Mouse (Mus musculus): ENCODE measurements at regions not wholly inside any gene's neighbourhood (a gene's known extent, or its start where the extent isn't known, plus 50 kb on each side); places are given as distances from the start of the nearest gene placed in this dataset.

DNA sequence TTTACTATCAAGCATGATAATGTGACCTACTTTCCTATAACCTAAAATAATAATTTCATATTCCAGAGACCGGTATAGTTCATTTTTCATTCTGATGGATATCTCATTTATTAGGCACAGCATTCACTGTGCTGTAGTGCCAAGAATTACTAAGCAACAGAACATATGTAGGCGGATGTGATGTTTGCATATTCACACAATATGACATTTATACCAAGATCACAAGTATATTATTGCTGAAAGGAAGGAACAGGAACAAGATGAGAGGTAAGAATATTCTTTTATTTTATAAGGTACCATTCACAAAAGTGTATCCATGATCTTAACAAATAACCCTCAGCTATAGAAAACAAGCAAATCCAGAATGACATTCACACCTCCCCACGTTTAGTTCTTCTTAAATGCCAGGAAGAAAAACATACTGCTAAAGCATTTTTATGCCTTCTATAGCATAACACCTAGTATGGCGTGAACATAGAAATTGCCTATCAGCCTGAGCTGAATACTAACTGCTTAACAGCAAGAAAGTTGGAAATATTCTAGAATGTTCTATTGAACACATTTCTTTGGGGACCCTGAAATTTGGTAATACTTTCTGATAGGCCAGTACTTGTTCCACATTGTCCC is 1062.8 kb upstream of the Acvr2a start:
- peak in 1 of 2 experiments; percentile 10 for DNase-seq (ENCODE audit: low spot score in 2 of 2)
- intact Hi-C loops (cut with DNase I) = no loop called here

GRCm38 (mm10) chr2:47755716-47756115 is 1058.2 kb upstream of the Acvr2a start:
- DNase-seq (ENCODE audit: low spot score in 2 of 2) = no peak
- intact Hi-C loops (cut with DNase I) = no loop called here

DNA sequence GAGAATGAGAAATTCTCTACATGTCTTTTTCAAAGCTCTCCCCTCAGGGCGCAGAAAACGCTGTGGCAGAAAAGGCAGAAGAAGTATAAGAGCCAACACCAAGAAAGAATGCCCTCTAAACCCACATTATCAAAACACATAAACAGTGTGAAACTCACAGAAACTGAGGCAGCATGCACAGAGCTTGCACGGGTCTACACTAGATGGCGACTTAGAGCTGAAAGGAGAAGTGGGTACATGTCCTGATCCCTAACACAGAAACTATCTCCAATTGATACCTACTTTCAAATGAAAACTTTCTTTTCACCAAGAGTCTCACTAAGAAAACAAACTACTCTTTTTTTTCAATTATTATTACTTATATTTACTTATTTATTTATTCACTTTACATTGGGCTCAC is 1057.7 kb upstream of the Acvr2a start:
- DNase-seq (ENCODE audit: low spot score in 2 of 2) = no peak
- intact Hi-C loops (cut with DNase I) = no loop called here

DNA sequence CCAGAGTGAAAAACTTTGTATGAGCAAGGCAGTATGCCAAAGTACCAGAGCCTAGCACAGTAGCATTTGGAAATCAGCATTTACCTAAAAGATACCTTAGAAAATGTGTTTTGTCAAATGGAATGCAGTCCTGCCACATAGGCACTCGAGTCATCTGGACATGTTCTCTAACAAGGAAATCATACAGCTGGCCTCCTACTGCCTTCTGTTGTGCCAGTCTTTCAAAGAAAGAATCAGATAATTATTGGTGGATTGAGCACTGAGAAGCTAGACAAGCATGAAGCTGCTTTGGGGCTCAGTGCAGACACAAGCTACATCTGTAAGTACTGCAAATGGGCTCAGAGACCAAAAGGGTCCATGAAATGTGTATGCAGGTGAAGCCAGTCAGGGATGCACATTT is 1038.1 kb upstream of the Acvr2a start:
- DNase-seq (ENCODE audit: low spot score in 2 of 2) = no peak
- intact Hi-C loops (cut with DNase I) = no loop called here

GRCm38 (mm10) chr2:47776965-47777364 is 1036.9 kb upstream of the Acvr2a start:
- no peak for DNase-seq (ENCODE audit: low spot score in 2 of 2)
- intact Hi-C loops (cut with DNase I) = no loop called here

- DNase-seq (ENCODE audit: low spot score in 2 of 2) = peak; percentile 60
- intact Hi-C loops (cut with DNase I) = loop anchor here (10.0 kb wide), 1 partner anchor 1099 kb away; no protein-coding TSS in a partner anchor
Observed at GRCm38 (mm10) chr2:47785848-47786247, 1028.1 kb upstream of the Acvr2a start.

- intact Hi-C loops (cut with DNase I) = no loop called here
- peak; percentile 47 to 75 for DNase-seq (ENCODE audit: low spot score in 2 of 2)
Observed at GRCm38 (mm10) chr2:47822746-47823271, 991.1 kb upstream of the Acvr2a start.

GRCm38 (mm10) chr2:47832493-47832892 is 981.4 kb upstream of the Acvr2a start:
- DNase-seq (ENCODE audit: low spot score in 2 of 2) = no peak
- intact Hi-C loops (cut with DNase I) = no loop called here

- intact Hi-C loops (cut with DNase I) = no loop called here
- no peak for DNase-seq (ENCODE audit: low spot score in 2 of 2)
Observed at GRCm38 (mm10) chr2:47833517-47833916, 980.4 kb upstream of the Acvr2a start.

DNA sequence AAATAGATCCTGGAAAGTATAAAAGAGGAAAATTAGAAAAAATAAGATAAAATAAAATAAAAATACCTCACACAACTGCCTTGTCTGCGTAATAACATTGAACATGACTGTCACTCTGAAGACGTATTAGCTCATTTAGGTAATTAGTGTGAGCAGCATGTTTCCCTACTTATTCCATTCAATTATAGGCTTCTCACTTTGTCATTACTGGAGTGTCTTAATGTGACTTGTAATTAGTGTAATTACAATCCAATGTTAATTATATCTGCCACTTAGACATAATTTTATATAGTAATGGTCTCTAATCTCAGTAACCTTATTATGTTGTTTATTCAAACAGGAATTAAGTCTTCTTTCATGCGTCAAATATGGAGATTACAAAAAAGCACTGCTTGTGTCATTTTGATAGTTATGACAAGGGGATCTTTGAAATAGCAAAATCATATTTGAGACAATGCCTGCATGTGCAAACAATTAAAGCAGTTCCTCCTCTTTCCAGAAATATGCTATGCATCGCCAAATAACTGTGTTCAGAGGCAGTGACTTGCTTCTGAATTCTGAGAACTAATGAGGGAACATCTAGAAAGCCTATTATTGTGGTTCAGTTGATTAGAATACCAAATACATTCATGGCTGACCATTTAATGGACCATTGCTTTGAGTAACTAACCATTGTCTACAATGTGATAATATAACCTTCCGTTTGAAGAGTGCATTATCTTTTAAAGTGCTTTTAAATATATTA is 979.7 kb upstream of the Acvr2a start:
- intact Hi-C loops (cut with DNase I) = no loop called here
- DNase-seq (ENCODE audit: low spot score in 2 of 2) = no peak

- intact Hi-C loops (cut with DNase I) = no loop called here
- no peak for DNase-seq (ENCODE audit: low spot score in 2 of 2)
Observed at GRCm38 (mm10) chr2:47857229-47857628, 956.7 kb upstream of the Acvr2a start.

DNA sequence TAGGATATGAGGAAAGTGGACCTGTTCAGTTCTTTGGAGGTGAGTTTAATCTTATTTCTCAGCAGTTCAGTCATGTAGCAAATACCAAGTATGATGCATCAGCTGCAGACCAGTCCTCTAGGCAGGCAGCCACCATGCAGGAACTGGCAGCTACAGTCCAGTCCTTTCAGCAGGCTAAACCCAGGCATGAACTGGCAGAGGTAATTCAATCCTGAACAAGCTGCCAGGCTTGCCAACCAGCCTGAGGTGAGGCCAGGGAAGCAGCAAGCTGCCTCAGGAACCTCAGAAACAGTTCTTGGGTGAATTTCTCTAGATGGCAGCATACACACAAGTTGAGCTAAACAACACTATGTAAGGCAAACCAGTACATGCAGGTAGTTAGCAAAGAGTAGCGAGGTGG is 951.5 kb upstream of the Acvr2a start:
- intact Hi-C loops (cut with DNase I) = no loop called here
- no peak for DNase-seq (ENCODE audit: low spot score in 2 of 2)

GRCm38 (mm10) chr2:47878002-47878401 is 935.9 kb upstream of the Acvr2a start:
- DNase-seq (ENCODE audit: low spot score in 2 of 2) = no peak
- intact Hi-C loops (cut with DNase I) = no loop called here

DNA sequence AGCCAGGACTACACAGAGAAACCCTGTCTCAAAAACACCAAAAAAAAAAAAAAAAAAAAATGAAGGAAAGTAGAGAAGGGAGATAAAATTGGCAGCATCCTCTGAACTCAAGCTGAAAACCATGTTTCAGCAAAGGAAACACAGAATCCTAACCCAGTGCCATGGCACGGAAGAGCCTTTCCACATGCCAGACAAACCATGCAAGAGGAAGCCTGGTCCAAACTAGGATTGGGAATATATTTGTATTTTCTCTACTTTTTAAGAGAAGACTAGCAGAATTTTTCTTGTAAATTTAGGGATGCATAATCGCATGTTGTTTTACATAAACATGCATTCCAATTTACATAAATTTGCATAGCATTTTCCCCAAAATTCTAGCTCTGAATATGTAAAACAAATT is 934.8 kb upstream of the Acvr2a start:
- intact Hi-C loops (cut with DNase I) = no loop called here
- DNase-seq (ENCODE audit: low spot score in 2 of 2) = no peak

- intact Hi-C loops (cut with DNase I) = no loop called here
- DNase-seq (ENCODE audit: low spot score in 2 of 2) = no peak
Observed at GRCm38 (mm10) chr2:47879796-47880195, 934.1 kb upstream of the Acvr2a start.

DNA sequence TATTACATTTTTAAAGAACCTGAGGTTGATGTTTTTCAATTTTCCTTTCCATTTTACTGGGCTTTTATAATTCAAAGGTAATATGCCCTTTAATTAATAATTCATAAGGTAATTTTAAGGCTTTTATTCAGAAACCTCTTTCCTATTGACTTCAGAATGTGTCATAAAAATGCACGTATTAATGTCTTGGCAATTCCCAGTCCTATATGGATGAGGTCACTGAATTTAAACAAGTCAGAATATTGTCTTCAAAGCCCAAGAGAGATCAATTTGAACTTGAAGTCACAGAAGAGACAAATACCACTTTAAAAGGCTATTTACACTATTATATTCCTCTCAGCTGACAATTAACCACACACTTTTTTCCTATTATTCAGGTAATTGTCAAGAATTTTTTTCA is 925.7 kb upstream of the Acvr2a start:
- intact Hi-C loops (cut with DNase I) = no loop called here
- DNase-seq (ENCODE audit: low spot score in 2 of 2) = no peak

GRCm38 (mm10) chr2:47891366-47891765 is 922.5 kb upstream of the Acvr2a start:
- no peak for DNase-seq (ENCODE audit: low spot score in 2 of 2)
- intact Hi-C loops (cut with DNase I) = no loop called here

DNA sequence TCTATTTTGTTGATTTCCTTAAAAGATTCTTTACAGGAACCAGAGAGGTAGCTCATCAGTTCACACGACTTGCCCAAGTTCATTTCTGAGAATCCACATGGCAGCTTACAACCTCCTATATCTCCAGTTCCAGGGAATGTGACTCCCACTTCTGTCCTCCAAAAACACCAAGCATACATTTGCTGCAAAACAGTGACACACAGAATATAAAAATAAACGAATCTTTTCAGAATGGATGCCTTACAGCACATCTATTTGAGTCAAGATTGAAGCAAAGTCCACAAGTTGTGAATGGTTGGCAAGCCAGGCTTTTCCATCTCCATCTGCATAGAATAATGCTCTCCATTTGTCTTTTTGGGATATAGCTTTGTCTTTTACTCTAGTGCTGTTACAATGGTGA is 921.0 kb upstream of the Acvr2a start:
- intact Hi-C loops (cut with DNase I) = no loop called here
- no peak for DNase-seq (ENCODE audit: low spot score in 2 of 2)

GRCm38 (mm10) chr2:47894806-47895205 is 919.1 kb upstream of the Acvr2a start:
- intact Hi-C loops (cut with DNase I) = no loop called here

GRCm38 (mm10) chr2:47914270-47914669 is 899.6 kb upstream of the Acvr2a start:
- no peak for DNase-seq (ENCODE audit: low spot score in 2 of 2)
- intact Hi-C loops (cut with DNase I) = no loop called here

More at GRCm38 (mm10) chr2:47894806-47895205, 919.1 kb upstream of the Acvr2a start:
- DNase-seq (ENCODE audit: low spot score in 2 of 2) = no peak

GRCm38 (mm10) chr2:47914986-47915485 is 898.9 kb upstream of the Acvr2a start:
- no peak for DNase-seq (ENCODE audit: low spot score in 2 of 2)
- intact Hi-C loops (cut with DNase I) = no loop called here

Data from left cerebral cortex, postnatal 14 days (tissue).